Mouse (Mus musculus) myocyte (in vitro differentiated cells): ENCODE measurements around the gene Zfp644.

ENCODE experiments used
- MYOG ChIP-seq, 3 experiments: IDR thresholded peaks; one replicate each; pipeline ENCODE4 v1.6.1; 2011; ENCODE audit warnings: control low read depth in 2 of 3, low read depth in 2 of 3, mild to moderate bottlenecking in 2 of 3; ENCODE audit not compliant: insufficient read length in 2 of 3, control insufficient read depth in 1 of 3, insufficient read depth in 1 of 3
- POLR2A ChIP-seq: IDR thresholded peaks from one replicate; pipeline ENCODE4 v1.6.1; 2011; ENCODE audit warnings: low read depth, mild to moderate bottlenecking, control low read depth, moderate library complexity; ENCODE audit not compliant: insufficient read length
- POLR2AphosphoS2 ChIP-seq: IDR thresholded peaks from one replicate; pipeline ENCODE4 v1.6.1; 2011; ENCODE audit warnings: low read depth, control low read depth; ENCODE audit not compliant: insufficient read length

GRCm38 (mm10) chr5:106705162-106705561 lies 8.1 kb upstream of the Zfp644 start:
- TF ChIP-seq POLR2A, result no peak
- TF ChIP-seq MYOG (IDR thresholded peaks at IDR 0.05; ENCODE audit: control insufficient read depth in 1 of 3, insufficient read depth in 1 of 3, insufficient read length in 2 of 3, low read depth in 2 of 3), result no peak
- no peak for TF ChIP-seq POLR2AphosphoS2
